Mouse (Mus musculus): Measurements from ENCODE around the gene Abhd5.

- TF ChIP-seq EP300 (IDR thresholded peaks at IDR 0.05; ENCODE audit: low read depth in 1 of 2, low read length in 2 of 2) (no peak), CHD2 (IDR thresholded peaks at IDR 0.05; ENCODE audit: low read length) (no peak), JUND (IDR thresholded peaks at IDR 0.05; ENCODE audit: low read depth, low read length) (no peak), TCF12 (IDR thresholded peaks at IDR 0.05; ENCODE audit: low read depth, low read length) (no peak), MXI1 (IDR thresholded peaks at IDR 0.05; ENCODE audit: low read depth, low read length) (no peak), POLR2AphosphoS5 (IDR thresholded peaks at IDR 0.05; ENCODE audit: borderline replicate concordance, low read depth, low read length) (no peak), SMC3 (IDR thresholded peaks at IDR 0.05; ENCODE audit: low read depth, low read length) (no peak), CTCF (IDR thresholded peaks at IDR 0.05 in 2 of 3, conservative IDR thresholded peaks at IDR 0.05 in 1 of 3; ENCODE audit: control insufficient read depth in 1 of 3, insufficient read depth in 1 of 3, low read depth in 2 of 3, low read length in 3 of 3, poor library complexity in 1 of 3, severe bottlenecking in 1 of 3) (no peak), POLR2AphosphoS2 (IDR thresholded peaks at IDR 0.05; ENCODE audit: low read length) (no peak), POLR2A (IDR thresholded peaks at IDR 0.05; ENCODE audit: control insufficient read depth in 1 of 2, insufficient read depth in 1 of 2, low read depth in 1 of 2, low read length in 2 of 2, poor library complexity in 1 of 2) (no peak), ZMIZ1 (IDR thresholded peaks at IDR 0.05; ENCODE audit: low read depth, low read length) (no peak), GABPA (IDR thresholded peaks at IDR 0.05; ENCODE audit: low read depth, low read length) (no peak), RAD21 (IDR thresholded peaks at IDR 0.05; ENCODE audit: low read depth, low read length) (no peak), TBP (IDR thresholded peaks at IDR 0.05; ENCODE audit: low read depth, low read length) (no peak)
Measured at GRCm38 (mm10) chr9:122410437-122411175, 59.2 kb downstream of the Abhd5 start.

Measured in MEL (cell line).